Mouse (Mus musculus) Patski (cell line): ENCODE data around the gene Rbms3. TPM values are rescaled to one million over a fixed set of nuclear protein-coding genes. Genes with fewer than 3 reads are reported as not detected.

ENCODE experiments used
- ATAC-seq: fragments of 100-300 bp; one replicate; pipeline ENCODE4 v1.8.0; 2021
- CTCF ChIA-PET: fragments of 350-600 bp; sonication (Branson Sonifier 250); formaldehyde crosslinking; loops from one replicate; lab custom pipeline; 2022; ENCODE audit warnings: inconsistent platforms; lab: Charles Lee
- POLR2A ChIA-PET: fragments of 350-600 bp; sonication (Branson Sonifier 250); formaldehyde crosslinking; loops from one replicate; lab custom pipeline; 2022; ENCODE audit warnings: antibody characterized with exemption, inconsistent platforms; lab: Charles Lee
- DNase-seq: peaks from one replicate; pipeline ENCODE4 v3.0.0-alpha.2; 2011; ENCODE audit warnings: low read depth, low spot score
- H3K27me3 ChIP-seq: fragments of 371-371 bp; one replicate; pipeline ENCODE4 v1.5.1; 2021
- CTCF ChIP-seq: fragments of 100-300 bp; IDR thresholded peaks from one replicate; pipeline ENCODE4 v1.5.1; 2021
- in situ Hi-C: fragments of 300-500 bp; cut with MboI; formaldehyde crosslinking; loops from 3 replicates; pipeline ENCODE4 v1.11.1; 2018; ENCODE audit warnings: low pct_unique_long_range_greater_than_20kb, mixed read lengths
- polyA plus RNA-seq: library from polyadenylated mRNA; unstranded; gene quantifications from one replicate; pipeline ENCODE4 v1.2.3, GENCODE M21; 2021

The Rbms3 gene
- polyA plus RNA-seq, 1 experiment from 2014 or later = 8.1 TPM

- POLR2A ChIA-PET = no interaction called here
- ATAC-seq (no peak), DNase-seq (no peak)
- no peaks in the 10 kb centered on the region for H3K27me3 ChIP-seq
- CTCF ChIA-PET = no interaction called here
- in situ Hi-C loops = no loop called here
- TF ChIP-seq CTCF = no peak
These were observed 901.6 kb downstream of the Rbms3 start for GRCm38 (mm10) chr9:116728093-116728492.

GRCm38 (mm10) chr9:116724581-116724980, 905.1 kb downstream of the Rbms3 start:
- no peak for ATAC-seq
- no peaks in the 10 kb centered on the region for H3K27me3 ChIP-seq
- in situ Hi-C loops = no loop called here
- TF ChIP-seq CTCF = no peak
- DNase-seq = no peak
- ChIA-PET POLR2A (no interaction called here), CTCF (interaction anchor here (1.7 kb wide), 1 partner anchor 9 kb away, joined by 3 read pairs; no protein-coding TSS in a partner anchor)

GRCm38 (mm10) chr9:116703119-116703518, 926.6 kb downstream of the Rbms3 start:
- ATAC-seq = no peak
- ChIA-PET CTCF (interaction anchor here (1.7 kb wide), 1 partner anchor 10 kb away, joined by 4 read pairs; no protein-coding TSS in a partner anchor), POLR2A (no interaction called here)
- DNase-seq = no peak
- no peak for TF ChIP-seq CTCF
- H3K27me3 ChIP-seq = no peaks in the 10 kb centered on the region
- in situ Hi-C loops = no loop called here

- CTCF ChIA-PET = interaction anchor here (1.7 kb wide), 1 partner anchor 10 kb away, joined by 4 read pairs; no protein-coding TSS in a partner anchor
- ATAC-seq (no peak), DNase-seq (no peak)
- in situ Hi-C loops = no loop called here
- no peak for TF ChIP-seq CTCF
- no peaks in the 10 kb centered on the region for H3K27me3 ChIP-seq
- POLR2A ChIA-PET = no interaction called here
These were observed 927.1 kb downstream of the Rbms3 start for GRCm38 (mm10) chr9:116702611-116703010.

GRCm38 (mm10) chr9:116701511-116702179, 928.1 kb downstream of the Rbms3 start:
- in situ Hi-C loops = no loop called here
- H3K27me3 ChIP-seq = no peaks in the 10 kb centered on the region
- CTCF ChIA-PET = interaction anchor here (1.7 kb wide), 1 partner anchor 9 kb away, joined by 4 read pairs; no protein-coding TSS in a partner anchor
- ATAC-seq (no peak), DNase-seq (no peak)
- no peak for TF ChIP-seq CTCF
- POLR2A ChIA-PET = no interaction called here

GRCm38 (mm10) chr9:116688615-116689014, 941.1 kb downstream of the Rbms3 start:
- in situ Hi-C loops = no loop called here
- POLR2A ChIA-PET = no interaction called here
- CTCF ChIA-PET = interaction anchor here (0.8 kb wide), 1 partner anchor 15 kb away, joined by 3 read pairs; no protein-coding TSS in a partner anchor
- no peak for TF ChIP-seq CTCF
- DNase-seq (no peak), ATAC-seq (no peak)
- H3K27me3 ChIP-seq = no peaks in the 10 kb centered on the region

GRCm38 (mm10) chr9:116677142-116677541, 952.6 kb downstream of the Rbms3 start:
- no peaks in the 10 kb centered on the region for H3K27me3 ChIP-seq
- no peak for ATAC-seq
- in situ Hi-C loops = no loop called here
- DNase-seq = no peak
- TF ChIP-seq CTCF = no peak
- POLR2A ChIA-PET = interaction anchor here (0.5 kb wide), 1 partner anchor 14 kb away, joined by 3 read pairs; no protein-coding TSS in a partner anchor
- CTCF ChIA-PET = interaction anchor here (1.1 to 1.4 kb wide), 2 partner anchors 19 to 25 kb away, joined by 3 to 4 read pairs; no protein-coding TSS in a partner anchor

GRCm38 (mm10) chr9:116676445-116676844, 953.3 kb downstream of the Rbms3 start:
- ChIA-PET POLR2A (interaction anchor here (0.5 kb wide), 1 partner anchor 15 kb away, joined by 3 read pairs; no protein-coding TSS in a partner anchor), CTCF (interaction anchor here (0.9 to 1.4 kb wide), 2 partner anchors 17 to 18 kb away, joined by 3 to 4 read pairs; no protein-coding TSS in a partner anchor)
- no peaks in the 10 kb centered on the region for H3K27me3 ChIP-seq
- no peak for TF ChIP-seq CTCF
- in situ Hi-C loops = no loop called here
- DNase-seq (no peak), ATAC-seq (no peak)

- CTCF ChIA-PET = interaction anchor here (1.5 kb wide), 1 partner anchor 15 kb away, joined by 3 read pairs; no protein-coding TSS in a partner anchor
- in situ Hi-C loops = no loop called here
- DNase-seq (no peak), ATAC-seq (no peak)
- TF ChIP-seq CTCF = no peak
- POLR2A ChIA-PET = no interaction called here
- no peaks in the 10 kb centered on the region for H3K27me3 ChIP-seq
These were observed 955.5 kb downstream of the Rbms3 start for GRCm38 (mm10) chr9:116674191-116674590.

GRCm38 (mm10) chr9:116661026-116661425, 968.7 kb downstream of the Rbms3 start:
- TF ChIP-seq CTCF = no peak
- DNase-seq (no peak), ATAC-seq (no peak)
- in situ Hi-C loops = no loop called here
- ChIA-PET POLR2A (no interaction called here), CTCF (interaction anchor here (1.6 kb wide), 1 partner anchor 9 kb away, joined by 5 read pairs; no protein-coding TSS in a partner anchor)
- no peaks in the 10 kb centered on the region for H3K27me3 ChIP-seq

GRCm38 (mm10) chr9:116659936-116660335, 969.8 kb downstream of the Rbms3 start:
- no peaks in the 10 kb centered on the region for H3K27me3 ChIP-seq
- POLR2A ChIA-PET = no interaction called here
- ATAC-seq = no peak
- no peak for TF ChIP-seq CTCF
- no peak for DNase-seq
- in situ Hi-C loops = no loop called here
- CTCF ChIA-PET = interaction anchor here (1.0 kb wide), 1 partner anchor 16 kb away, joined by 3 read pairs; no protein-coding TSS in a partner anchor
